Mouse (Mus musculus) myocyte (in vitro differentiated cells): ENCODE results near the gene Gstt4.

Experiments used
- E2F4 ChIP-seq: IDR thresholded peaks from one replicate; pipeline ENCODE4 v1.6.1; 2011; ENCODE audit warnings: mild to moderate bottlenecking, control low read depth, moderate library complexity; ENCODE audit not compliant: insufficient read depth
- USF1 ChIP-seq: IDR thresholded peaks from one replicate; pipeline ENCODE4 v1.6.1; 2011; ENCODE audit warnings: low read depth, mild to moderate bottlenecking, control low read depth, moderate library complexity

- TF ChIP-seq E2F4 (no peak), USF1 (no peak)
Observed at GRCm38 (mm10) chr10:75851076-75851475, 28.7 kb upstream of the Gstt4 start.
